Mouse (Mus musculus): Measurements from ENCODE around the gene Adra2c.

DNA sequence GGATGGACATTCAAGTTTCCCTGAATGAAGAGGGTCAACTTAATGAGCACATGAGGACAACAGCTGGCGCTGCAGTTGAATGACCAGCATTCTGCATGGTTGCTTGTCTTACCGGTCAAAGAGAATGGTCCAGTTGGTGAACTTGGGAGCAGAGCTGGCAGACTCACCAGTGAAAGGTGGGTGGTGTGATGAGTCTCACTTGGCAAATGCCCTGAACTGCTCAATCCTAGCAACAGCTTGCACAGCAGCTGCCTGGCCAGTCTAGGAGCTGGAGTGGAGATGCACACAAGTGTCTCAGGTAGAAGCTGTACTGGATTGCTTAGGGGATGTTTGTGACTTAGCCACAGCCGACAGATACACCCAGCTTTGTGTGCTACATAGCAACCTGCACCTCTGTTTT lies 26.1 kb downstream of the Adra2c start:
- TF ChIP-seq POLR2A (IDR thresholded peaks at IDR 0.05; ENCODE audit: control insufficient read depth, extremely low read depth, insufficient read depth, low read length, poor library complexity) (no peak), CTCF (IDR thresholded peaks at IDR 0.05; ENCODE audit: borderline replicate concordance, control insufficient read depth, extremely low read depth, insufficient read depth, low read length, poor library complexity) (no peak)

Measured in thymus, adult 2 months (tissue).